Mouse (Mus musculus) heart, embryonic 10.5 days (tissue): ENCODE results near the gene Dbndd1. TPM values are rescaled to one million over a fixed set of nuclear protein-coding genes. Genes with fewer than 3 reads are reported as not detected.
A peak's percentile ranks its signal among the peaks of the same experiment; 100 is the strongest.
"Not testable (repeated sequence)": the region's sequence is repeated elsewhere in the genome, so short reads cannot be mapped to it uniquely, and the experiment has no call there.

Experiments
- DNase-seq: peaks from one replicate; pipeline ENCODE4 v3.0.0-alpha.2; 2017; ENCODE audit warnings: low spot score
- H3K27ac ChIP-seq: fragments of 300-500 bp; sonication (generic); 2 replicates; pipeline ENCODE4 v1.5.1; 2016; ENCODE audit warnings: mild to moderate bottlenecking
- H3K27me3 ChIP-seq: fragments of 300-500 bp; sonication (generic); 2 replicates; pipeline ENCODE4 v1.6.1; 2016; ENCODE audit warnings: mild to moderate bottlenecking; ENCODE audit not compliant: poor library complexity, insufficient read depth, severe bottlenecking
- H3K36me3 ChIP-seq: fragments of 300-500 bp; sonication (generic); 2 replicates; pipeline ENCODE4 v1.6.1; 2016; ENCODE audit warnings: mild to moderate bottlenecking, moderate library complexity
- H3K4me1 ChIP-seq: fragments of 300-500 bp; sonication (generic); 2 replicates; pipeline ENCODE4 v1.6.1; 2016; ENCODE audit warnings: mild to moderate bottlenecking
- H3K4me3 ChIP-seq: fragments of 300-500 bp; sonication (generic); 2 replicates; pipeline ENCODE4 v1.5.1; 2016; ENCODE audit warnings: mild to moderate bottlenecking, moderate library complexity
- H3K9me3 ChIP-seq: fragments of 300-500 bp; sonication (generic); 2 replicates; pipeline ENCODE4 v1.6.1; 2016; ENCODE audit warnings: mild to moderate bottlenecking, moderate library complexity
- WGBS: fragments of 180-500 bp; shearing (Covaris S2); methylation state at CpG from one replicate; pipeline ENCODE4 v1.1.7; 2016; 5-methylcytosine and 5-hydroxymethylcytosine counted together
- polyA plus RNA-seq: library from polyadenylated mRNA; unstranded; fragments of >200 nt; fragmentation: Nextera tagmentation; extraction: Ambion mirVana; gene quantifications from 2 replicates; pipeline ENCODE4 v1.2.1, GENCODE M21; 2016

The Dbndd1 gene
- 2.1 and 4.6 TPM in 2 replicates for polyA plus RNA-seq

- peaks cover 38% of the 10 kb centered on the region for H3K4me1 ChIP-seq
- DNase-seq = no peak
- under 1% methylated on average over 55 of the region's 63 CpGs for WGBS
- peaks cover 50% of the 10 kb centered on the region for H3K27me3 ChIP-seq
- peaks cover 2% of the 10 kb centered on the region; the same call in 1 of the 2 replicates for H3K36me3 ChIP-seq
- H3K9me3 ChIP-seq = no peaks in the 10 kb centered on the region
- peak within 1 kb of the TSS; percentile 81 for H3K27ac ChIP-seq
- H3K4me3 ChIP-seq = peak within 1 kb of the TSS; percentile 81
Observed at GRCm38 (mm10) chr8:123514781-123515539, at the start of gene Dbndd1. Gene Dbndd1 (minus strand): TSS chr8:123515463.

GRCm38 (mm10) chr8:123564221-123564620 is 49.0 kb upstream of the Dbndd1 start:
- not testable (repeated sequence) for H3K4me3 ChIP-seq, H3K36me3 ChIP-seq, DNase-seq, H3K9me3 ChIP-seq, H3K27ac ChIP-seq, H3K4me1 ChIP-seq, H3K27me3 ChIP-seq
- WGBS = no CpG with 5 or more reads among the region's 45 CpGs

GRCm38 (mm10) chr8:123537641-123538040 is 22.4 kb upstream of the Dbndd1 start:
- not testable (repeated sequence) for H3K9me3 ChIP-seq, H3K4me3 ChIP-seq, H3K4me1 ChIP-seq, H3K27ac ChIP-seq, DNase-seq
- peaks cover 40% of the 10 kb centered on the region for H3K36me3 ChIP-seq
- WGBS = 74% methylated on average over 5 of the region's 14 CpGs
- peaks cover 34% of the 10 kb centered on the region for H3K27me3 ChIP-seq

- Histone ChIP-seq H3K9me3 (no peaks in the 10 kb centered on the region), H3K36me3 (peaks cover 47% of the 10 kb centered on the region), H3K27ac (no peak overlapping the region), H3K4me3 (no peak overlapping the region), H3K27me3 (peaks cover 34% of the 10 kb centered on the region), H3K4me1 (no peaks in the 10 kb centered on the region)
- 18% methylated on average over 10 of the region's 10 CpGs for WGBS
- DNase-seq = no peak
Observed at GRCm38 (mm10) chr8:123536990-123537380, 21.7 kb upstream of the Dbndd1 start.

GRCm38 (mm10) chr8:123536242-123536989 is 21.2 kb upstream of the Dbndd1 start:
- DNase-seq = no peak
- WGBS = 85% methylated on average over 9 of the region's 9 CpGs

GRCm38 (mm10) chr8:123527720-123528489 is 12.6 kb upstream of the Dbndd1 start:
- WGBS = 83% methylated on average over 25 of the region's 25 CpGs
- no peak for DNase-seq
- H3K27ac ChIP-seq = no peak overlapping the region; the same call in 1 of the 2 replicates

More at GRCm38 (mm10) chr8:123536242-123536989, 21.2 kb upstream of the Dbndd1 start:
- H3K9me3 ChIP-seq = no peaks in the 10 kb centered on the region
- H3K36me3 ChIP-seq = peaks cover 52% of the 10 kb centered on the region
- no peaks in the 10 kb centered on the region for H3K4me1 ChIP-seq
- H3K27me3 ChIP-seq = peaks cover 39% of the 10 kb centered on the region
- H3K27ac ChIP-seq = no peak overlapping the region
- no peak overlapping the region for H3K4me3 ChIP-seq

GRCm38 (mm10) chr8:123520048-123520447 is 4.8 kb upstream of the Dbndd1 start:
- Histone ChIP-seq H3K36me3 (peaks cover 47% of the 10 kb centered on the region), H3K4me1 (peaks cover 24% of the 10 kb centered on the region), H3K27me3 (peaks cover 24% of the 10 kb centered on the region)
- WGBS = 94% methylated on average over 1 of the region's 1 CpGs
- DNase-seq, H3K4me3 ChIP-seq, H3K27ac ChIP-seq, H3K9me3 ChIP-seq: not testable (repeated sequence)

More at GRCm38 (mm10) chr8:123527720-123528489, 12.6 kb upstream of the Dbndd1 start:
- Histone ChIP-seq H3K9me3 (no peaks in the 10 kb centered on the region), H3K36me3 (peaks cover 100% of the 10 kb centered on the region), H3K4me3 (no peak overlapping the region), H3K27me3 (0 out of 2 replicates have a peak, but pooled peaks cover 7% of the 10 kb centered on the region), H3K4me1 (peaks cover 9% of the 10 kb centered on the region; the same call in 1 of the 2 replicates)

GRCm38 (mm10) chr8:123518667-123519066 is 3.4 kb upstream of the Dbndd1 start, which contains the start of gene Gas8:
Gene Gas8 (plus strand): TSS chr8:123518834.
- under 1% methylated on average over 20 of the region's 20 CpGs for WGBS
- Histone ChIP-seq H3K4me3 (peak within 1 kb of the TSS; percentile 76), H3K9me3 (no peaks in the 10 kb centered on the region), H3K36me3 (peaks cover 33% of the 10 kb centered on the region), H3K4me1 (peaks cover 34% of the 10 kb centered on the region), H3K27ac (peak within 1 kb of the TSS; percentile 68; the same call in 1 of the 2 replicates), H3K27me3 (peaks cover 36% of the 10 kb centered on the region)
- peak; percentile 97 for DNase-seq

GRCm38 (mm10) chr8:123518172-123518571 is 2.9 kb upstream of the Dbndd1 start:
- Histone ChIP-seq H3K9me3 (no peaks in the 10 kb centered on the region), H3K4me3 (peak overlapping the region; percentile 76), H3K4me1 (peaks cover 38% of the 10 kb centered on the region), H3K27me3 (peaks cover 41% of the 10 kb centered on the region), H3K36me3 (peaks cover 28% of the 10 kb centered on the region), H3K27ac (no peak overlapping the region)
- 41% methylated on average over 10 of the region's 10 CpGs for WGBS
- DNase-seq = no peak

- DNase-seq = no peak
- Histone ChIP-seq H3K27me3 (peaks cover 50% of the 10 kb centered on the region), H3K9me3 (no peaks in the 10 kb centered on the region), H3K4me1 (peaks cover 38% of the 10 kb centered on the region), H3K4me3 (no peak overlapping the region), H3K36me3 (peaks cover 15% of the 10 kb centered on the region; the same call in 1 of the 2 replicates), H3K27ac (no peak overlapping the region)
- 45% methylated on average over 2 of the region's 2 CpGs for WGBS
Observed at GRCm38 (mm10) chr8:123516596-123516995, 1.3 kb upstream of the Dbndd1 start.

GRCm38 (mm10) chr8:123515540-123515897 is 256 bp upstream of the Dbndd1 start:
- Histone ChIP-seq H3K4me3 (peak overlapping the region; percentile 81), H3K27me3 (peaks cover 50% of the 10 kb centered on the region), H3K27ac (peak overlapping the region; percentile 81), H3K4me1 (peaks cover 38% of the 10 kb centered on the region), H3K9me3 (no peaks in the 10 kb centered on the region), H3K36me3 (peaks cover 4% of the 10 kb centered on the region; the same call in 1 of the 2 replicates)
- no peak for DNase-seq
- under 1% methylated on average over 11 of the region's 11 CpGs for WGBS

- H3K36me3 ChIP-seq = peaks cover 10% of the 10 kb centered on the region
- no peak for DNase-seq
- H3K27me3 ChIP-seq = peaks cover 50% of the 10 kb centered on the region
- peak overlapping the region; percentile 81; the same call in 1 of the 2 replicates for H3K27ac ChIP-seq
- peak overlapping the region; percentile 81 for H3K4me3 ChIP-seq
- WGBS = 1% methylated on average over 9 of the region's 9 CpGs
- peaks cover 31% of the 10 kb centered on the region for H3K4me1 ChIP-seq
- H3K9me3 ChIP-seq = no peaks in the 10 kb centered on the region
Observed at GRCm38 (mm10) chr8:123514136-123514535, 1.1 kb downstream of the Dbndd1 start.
